Mouse (Mus musculus) ES-E14 (cell line): ENCODE data around the gene Smurf2. TPM values are rescaled to one million over a fixed set of nuclear protein-coding genes. Genes with fewer than 3 reads are reported as not detected.

Experiments used
- DNase-seq: peaks from one replicate; pipeline ENCODE4 v3.0.0-alpha.2; 2013; ENCODE audit warnings: low read depth, low spot score
- H3K27ac ChIP-seq: 2 replicates; pipeline ENCODE4 v1.5.1; 2012; ENCODE audit warnings: low read depth, mild to moderate bottlenecking, low read length, moderate library complexity, mixed read lengths; ENCODE audit not compliant: poor library complexity, insufficient read depth, severe bottlenecking
- H3K36me3 ChIP-seq: 2 replicates; pipeline ENCODE4 v1.6.1; 2012; ENCODE audit warnings: mild to moderate bottlenecking, low read length, moderate library complexity, mixed read lengths; ENCODE audit not compliant: control insufficient read depth, poor library complexity, insufficient read depth, severe bottlenecking
- H3K4me1 ChIP-seq, 2 experiments: fragments of 150-350 bp in 1 of 2; sonication (generic) in 1 of 2; 2 replicates each; pipeline ENCODE4 v1.6.1; 2012; ENCODE audit warnings: low read length in 2 of 2, mild to moderate bottlenecking in 1 of 2, mixed read lengths in 1 of 2; ENCODE audit not compliant: control insufficient read depth in 2 of 2, insufficient read depth in 2 of 2, poor library complexity in 1 of 2
- H3K4me3 ChIP-seq, 2 experiments: fragments of 150-350 bp in 1 of 2; sonication (generic) in 1 of 2; 2 replicates each; pipeline ENCODE4 v1.5.1; 2012; ENCODE audit warnings: low read length in 2 of 2, low read depth in 1 of 2, mild to moderate bottlenecking in 1 of 2, mixed read lengths in 1 of 2; ENCODE audit not compliant: insufficient read depth in 1 of 2, poor library complexity in 1 of 2, severe bottlenecking in 1 of 2
- H3K9ac ChIP-seq: 2 replicates; pipeline ENCODE4 v1.6.1; 2012; ENCODE audit warnings: low read depth, mild to moderate bottlenecking, low read length, mixed read lengths; ENCODE audit not compliant: poor library complexity, insufficient read depth, severe bottlenecking
- H3K9me3 ChIP-seq: fragments of 150-350 bp; sonication (generic); 2 replicates; pipeline ENCODE4 v1.6.1; 2012; ENCODE audit warnings: low read depth, mild to moderate bottlenecking, low read length; ENCODE audit not compliant: control insufficient read depth, insufficient read depth
- CHD2 ChIP-seq: IDR thresholded peaks from 2 replicates; pipeline ENCODE4 v1.6.1; 2014; ENCODE audit warnings: mild to moderate bottlenecking, low read depth, low read length, inconsistent platforms
- HCFC1 ChIP-seq: IDR thresholded peaks from 2 replicates; pipeline ENCODE4 v1.6.1; 2012; ENCODE audit warnings: low read length, inconsistent platforms, borderline replicate concordance; ENCODE audit not compliant: insufficient read depth
- MAFK ChIP-seq: IDR thresholded peaks from 2 replicates; pipeline ENCODE4 v1.6.1; 2014; ENCODE audit warnings: mild to moderate bottlenecking, low read depth, low read length, inconsistent platforms; ENCODE audit not compliant: insufficient read depth
- ZC3H11A ChIP-seq: IDR thresholded peaks from 2 replicates; pipeline ENCODE4 v1.6.1; 2012; ENCODE audit warnings: low read depth, mild to moderate bottlenecking, inconsistent platforms, low read length, borderline replicate concordance
- ZNF384 ChIP-seq: IDR thresholded peaks from 2 replicates; pipeline ENCODE4 v1.6.1; 2012; ENCODE audit warnings: low read depth, low read length, inconsistent platforms
- in situ Hi-C, 2 experiments: fragments of 600-800 bp; cut with MboI; formaldehyde crosslinking; loops; one replicate each; pipeline ENCODE4 v1.15.1; 2025; ENCODE audit warnings: low sequenced_read_pairs in 2 of 2, inconsistent platforms in 1 of 2; ENCODE audit not compliant: unreplicated experiment in 2 of 2
- total RNA-seq: library from RNA; depleted of rRNA; stranded (reverse); fragments of 300-350 nt; gene quantifications from 2 replicates; pipeline ENCODE4 v1.2.3, GENCODE M21; 2012

The Smurf2 gene
- total RNA-seq, 1 experiment: 25.3 TPM

DNA sequence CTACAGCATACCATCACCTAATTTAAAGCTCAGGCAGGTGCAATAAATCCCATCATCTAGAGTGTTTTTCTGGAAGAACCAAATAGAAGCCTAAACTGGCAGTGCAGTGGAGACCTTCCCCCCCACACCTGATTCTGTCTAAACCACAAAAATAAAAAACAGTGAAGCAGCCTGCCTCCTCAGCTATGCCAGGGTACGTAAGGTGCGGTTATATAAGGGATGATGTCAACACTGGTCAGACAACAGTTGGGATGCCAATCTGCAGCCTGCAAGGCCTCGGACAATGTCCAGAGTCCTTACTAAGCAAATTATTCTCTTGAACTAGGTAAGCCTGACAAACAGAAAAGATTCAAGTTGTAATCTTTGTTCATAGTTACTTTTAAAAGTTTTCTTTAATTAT, 78.5 kb downstream of the Smurf2 start:
- Histone ChIP-seq H3K27ac (no peak overlapping the region), H3K9ac (no peak overlapping the region), H3K9me3 (no peaks in the 10 kb centered on the region), H3K4me3 (no peak overlapping the region), H3K36me3 (peaks cover 5% of the 10 kb centered on the region; the same call in 1 of the 2 replicates), H3K4me1 (no peaks in the 10 kb centered on the region)
- in situ Hi-C loops: loop anchor here in 1 of 2 experiments (10.0 kb wide), 1 partner anchor 133 kb away; no protein-coding TSS in a partner anchor
- no peak for DNase-seq
- TF ChIP-seq ZC3H11A (no peak), CHD2 (no peak), MAFK (no peak), HCFC1 (no peak), ZNF384 (no peak)

DNA sequence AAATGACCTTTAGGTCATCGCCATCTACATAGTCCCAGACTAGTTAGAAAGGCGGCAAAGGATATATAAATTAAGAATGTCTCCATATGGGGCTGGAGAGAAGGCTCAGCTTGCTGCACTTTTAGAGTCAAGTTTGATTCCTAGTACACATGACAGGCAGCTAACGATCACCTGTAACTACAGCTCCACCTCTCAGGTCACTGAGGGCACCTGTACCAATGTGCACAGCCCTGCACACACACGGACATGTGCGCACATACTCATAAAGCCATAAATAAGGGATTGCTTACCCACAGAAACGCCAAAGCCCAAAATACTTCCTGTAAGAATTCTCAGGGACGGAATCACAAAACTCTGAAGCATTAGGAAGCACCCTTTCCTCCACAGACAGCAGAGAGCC, 92.4 kb downstream of the Smurf2 start:
- Histone ChIP-seq H3K9ac (no peak overlapping the region), H3K9me3 (no peaks in the 10 kb centered on the region), H3K4me1 (no peaks in the 10 kb centered on the region), H3K27ac (no peak overlapping the region), H3K4me3 (no peak overlapping the region), H3K36me3 (no peaks in the 10 kb centered on the region; the same call in 1 of the 2 replicates)
- in situ Hi-C loops: no loop called here
- TF ChIP-seq CHD2: no peak
- no peak for TF ChIP-seq HCFC1
- DNase-seq: no peak

DNA sequence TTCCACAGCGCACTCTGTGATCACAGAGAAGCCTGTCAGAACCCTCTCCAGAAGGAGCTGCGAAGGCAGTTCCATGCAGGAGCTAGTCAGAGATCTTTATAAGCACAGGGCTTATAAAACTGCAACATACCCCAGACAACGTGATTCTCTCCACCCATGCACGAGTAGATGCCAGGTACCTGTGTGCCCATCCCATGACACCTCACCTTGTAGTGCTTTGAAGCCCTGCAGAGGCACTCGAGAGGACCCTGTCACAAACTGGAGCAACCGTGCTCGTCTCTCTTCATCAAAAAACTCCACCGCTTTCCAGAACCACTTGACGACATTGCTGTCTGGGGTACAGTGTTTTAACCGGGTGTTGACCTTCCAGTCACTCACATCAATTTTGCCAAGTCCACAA, 96.1 kb downstream of the Smurf2 start:
- TF ChIP-seq ZC3H11A (no peak), MAFK (no peak), CHD2 (no peak), ZNF384 (no peak), HCFC1 (no peak)
- H3K27ac ChIP-seq: no peak overlapping the region
- H3K9ac ChIP-seq: no peak overlapping the region
- H3K36me3 ChIP-seq: peaks cover 11% of the 10 kb centered on the region
- no peak for DNase-seq
- no peaks in the 10 kb centered on the region for H3K4me1 ChIP-seq
- in situ Hi-C loops: no loop called here
- no peak overlapping the region for H3K4me3 ChIP-seq
- H3K9me3 ChIP-seq: no peaks in the 10 kb centered on the region

DNA sequence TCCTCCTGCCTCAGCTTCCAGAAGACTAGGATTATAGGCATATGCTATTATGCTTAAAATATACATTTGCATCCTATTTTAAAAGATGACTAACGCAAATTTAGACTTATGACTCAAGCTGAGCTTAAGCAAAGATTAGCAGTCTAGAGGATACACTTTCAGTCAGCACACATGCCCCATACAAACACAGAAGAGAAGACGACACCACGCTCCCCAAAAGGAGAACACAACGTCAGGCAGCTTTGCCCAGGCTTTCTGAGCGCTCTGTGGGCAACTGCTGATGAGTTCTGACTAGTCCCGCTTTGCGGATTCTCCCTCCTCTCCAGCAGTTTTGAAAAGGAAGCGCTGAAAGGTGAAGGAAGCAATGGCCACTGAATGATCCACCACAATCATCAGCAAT, 96.8 kb downstream of the Smurf2 start:
- Histone ChIP-seq H3K4me1 (no peaks in the 10 kb centered on the region), H3K36me3 (peaks cover 13% of the 10 kb centered on the region), H3K9ac (no peak overlapping the region), H3K9me3 (no peaks in the 10 kb centered on the region), H3K4me3 (no peak overlapping the region), H3K27ac (no peak overlapping the region)
- no peak for DNase-seq
- in situ Hi-C loops: no loop called here
- TF ChIP-seq MAFK: no peak
- TF ChIP-seq ZC3H11A: no peak
- no peak for TF ChIP-seq CHD2
- no peak for TF ChIP-seq HCFC1
- no peak for TF ChIP-seq ZNF384

DNA sequence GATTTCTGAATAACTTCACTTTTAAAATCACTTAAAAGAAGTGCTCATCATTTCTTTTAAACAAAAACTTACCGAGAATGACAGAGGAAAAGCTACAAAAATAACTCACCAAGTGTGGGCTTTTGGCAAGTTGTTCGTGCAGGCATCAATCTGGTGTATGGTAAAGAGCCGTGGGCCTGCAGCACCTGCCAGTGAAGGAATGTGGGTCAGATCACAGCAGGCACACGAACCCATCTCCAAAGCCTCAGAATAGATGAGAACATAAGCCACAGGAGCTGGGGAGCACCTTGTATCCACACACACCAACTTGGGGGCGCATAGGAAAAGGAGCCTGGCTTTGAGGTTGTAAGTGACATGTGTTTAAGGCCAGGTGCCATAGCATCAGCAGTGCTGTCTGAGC, 97.6 kb downstream of the Smurf2 start:
- TF ChIP-seq ZNF384 (no peak), CHD2 (no peak), HCFC1 (no peak), MAFK (no peak), ZC3H11A (no peak)
- no peak overlapping the region for H3K27ac ChIP-seq
- no peaks in the 10 kb centered on the region for H3K4me1 ChIP-seq
- H3K9ac ChIP-seq: no peak overlapping the region
- no peak overlapping the region for H3K4me3 ChIP-seq
- peaks cover 16% of the 10 kb centered on the region for H3K36me3 ChIP-seq
- H3K9me3 ChIP-seq: no peaks in the 10 kb centered on the region
- no peak for DNase-seq
- in situ Hi-C loops: no loop called here
